Mouse (Mus musculus): Measurements from ENCODE around the gene Vangl2.

DNA sequence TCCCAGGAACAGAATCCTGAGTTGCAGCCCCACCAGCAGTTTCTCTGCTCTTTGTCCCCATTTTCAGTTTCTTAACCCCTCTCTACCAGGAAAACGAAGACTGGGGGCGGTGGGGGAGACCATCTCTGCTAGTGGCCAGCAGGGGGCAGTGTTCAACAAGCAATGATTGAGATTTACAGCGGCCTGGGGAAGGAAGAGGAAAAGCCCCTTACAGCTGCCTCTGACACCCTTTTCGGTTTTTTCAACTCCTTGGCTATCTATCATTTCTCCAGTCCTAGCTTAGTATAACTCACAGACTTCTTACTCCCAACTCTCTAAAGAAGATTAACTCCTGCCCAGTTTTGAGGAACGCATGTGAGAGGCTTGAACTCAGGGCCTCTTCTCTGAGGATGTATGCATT, 18.7 kb upstream of the Vangl2 start:
- TF ChIP-seq POLR2A (IDR thresholded peaks at IDR 0.05; ENCODE audit: control insufficient read depth in 1 of 2, insufficient read depth in 1 of 2, low read depth in 1 of 2, low read length in 2 of 2, poor library complexity in 1 of 2) (no peak), CTCF (IDR thresholded peaks at IDR 0.05 in 2 of 3, conservative IDR thresholded peaks at IDR 0.05 in 1 of 3; ENCODE audit: control insufficient read depth in 1 of 3, insufficient read depth in 1 of 3, low read depth in 2 of 3, low read length in 3 of 3, poor library complexity in 1 of 3, severe bottlenecking in 1 of 3) (peak; percentile 40 to 90 (median 77)), USF1 (IDR thresholded peaks at IDR 0.05; ENCODE audit: low read depth, low read length) (no peak), EP300 (IDR thresholded peaks at IDR 0.05; ENCODE audit: low read depth in 1 of 2, low read length in 2 of 2) (0 out of 4 replicates have a peak, but pooled peaks of 1 of the 2 experiments have one; percentile 6), MYC (IDR thresholded peaks at IDR 0.05; ENCODE audit: low read depth, low read length) (no peak), MAX (IDR thresholded peaks at IDR 0.05; ENCODE audit: low read length) (no peak)
